Mouse (Mus musculus) heart, postnatal 0 days (tissue): ENCODE data around the gene Snrk.
A peak's percentile ranks its signal among the peaks of the same experiment; 100 is the strongest.

Experiments
- CTCF ChIP-seq: IDR thresholded peaks from 2 replicates; pipeline ENCODE4 v1.5.1; 2016; ENCODE audit warnings: antibody characterized with exemption, control low read depth, low read depth
- EP300 ChIP-seq: IDR thresholded peaks from 2 replicates; pipeline ENCODE4 v1.6.1; 2016; ENCODE audit warnings: antibody characterized with exemption, low read depth

- peak; percentile 15; the same call in 1 of the 2 replicates for TF ChIP-seq CTCF
- no peak for TF ChIP-seq EP300
Observed at GRCm38 (mm10) chr9:122204508-122204907, 87.4 kb downstream of the Snrk start.
